Mouse (Mus musculus) CH12.LX (cell line): Measurements from ENCODE around the gene Lrig1. TPM values are rescaled to one million over a fixed set of nuclear protein-coding genes. Genes with fewer than 3 reads are reported as not detected.

ENCODE experiments used
- DNase-seq: peaks from one replicate; pipeline ENCODE4 v3.0.0-alpha.2; 2013; ENCODE audit errors: extremely low read depth
- H3K27ac ChIP-seq: 2 replicates; pipeline ENCODE4 v1.5.1; 2012; ENCODE audit warnings: low read depth, mild to moderate bottlenecking, control low read depth, moderate library complexity; ENCODE audit not compliant: insufficient read depth
- H3K27me3 ChIP-seq: replicated peaks from 2 replicates; pipeline ENCODE3; 2012; ENCODE audit warnings: inconsistent platforms
- H3K36me3 ChIP-seq, 2 experiments: replicated peaks in 1 of 2; 2 replicates each; pipeline versions ENCODE3 to v1.6.1; 2012; ENCODE audit warnings: inconsistent platforms in 1 of 2, low read length in 1 of 2, mild to moderate bottlenecking in 1 of 2, mixed read lengths in 1 of 2, moderate library complexity in 1 of 2; ENCODE audit not compliant: control insufficient read depth in 1 of 2, insufficient read depth in 1 of 2
- H3K4me1 ChIP-seq, 2 experiments: 2 replicates each; pipeline ENCODE4 v1.6.1; 2012; ENCODE audit warnings: inconsistent platforms in 1 of 2, moderate library complexity in 1 of 2; ENCODE audit not compliant: insufficient read depth in 2 of 2, control insufficient read depth in 1 of 2
- H3K4me2 ChIP-seq: 2 replicates; pipeline ENCODE4 v1.6.1; 2012; ENCODE audit warnings: low read depth, mild to moderate bottlenecking, control low read depth; ENCODE audit not compliant: poor library complexity, insufficient read depth, severe bottlenecking
- H3K4me3 ChIP-seq, 3 experiments: fragments of 150-350 bp in 1 of 3; sonication (generic) in 1 of 3; replicated peaks in 1 of 3; 2 replicates each; pipeline versions ENCODE3 to v1.5.1; 2011 to 2012; ENCODE audit warnings: low read depth in 2 of 3, low read length in 2 of 3, mild to moderate bottlenecking in 2 of 3, moderate library complexity in 2 of 3, control low read depth in 1 of 3, improper control_type of control experiment in 1 of 3, inconsistent platforms in 1 of 3, mixed read lengths in 1 of 3; ENCODE audit not compliant: poor library complexity in 1 of 3
- H3K79me2 ChIP-seq: replicated peaks from 2 replicates; pipeline ENCODE4 v1.6.1; 2012; ENCODE audit warnings: mild to moderate bottlenecking, moderate library complexity; ENCODE audit not compliant: control insufficient read depth, poor library complexity, insufficient read depth, severe bottlenecking; ENCODE audit errors: extremely low read depth
- H3K9ac ChIP-seq: 2 replicates; pipeline ENCODE4 v1.6.1; 2012; ENCODE audit warnings: low read depth, mild to moderate bottlenecking, control low read depth, moderate library complexity; ENCODE audit not compliant: insufficient read depth
- H3K9me3 ChIP-seq: replicated peaks from 2 replicates; pipeline ENCODE3; 2012; ENCODE audit warnings: low read length, inconsistent platforms, mixed read lengths
- BHLHE40 ChIP-seq: IDR thresholded peaks from 2 replicates; pipeline ENCODE4 v1.6.1; 2011; ENCODE audit warnings: mild to moderate bottlenecking, low read depth, low read length, improper control_type of control experiment
- CHD1 ChIP-seq: IDR thresholded peaks from 2 replicates; pipeline ENCODE4 v1.6.1; 2012; ENCODE audit warnings: low read depth, low read length, improper control_type of control experiment, inconsistent platforms
- CHD2 ChIP-seq: IDR thresholded peaks from 2 replicates; pipeline ENCODE4 v1.6.1; 2011; ENCODE audit warnings: low read length, improper control_type of control experiment
- CTCF ChIP-seq, 2 experiments: IDR thresholded peaks in 1 of 2; conservative IDR thresholded peaks in 1 of 2; 2 replicates each; pipeline ENCODE4 v1.5.1; 2011 to 2012; ENCODE audit warnings: low read depth in 2 of 2, low read length in 2 of 2, improper control_type of control experiment in 1 of 2, inconsistent platforms in 1 of 2, mild to moderate bottlenecking in 1 of 2, moderate library complexity in 1 of 2
- E2F4 ChIP-seq: IDR thresholded peaks from 2 replicates; pipeline ENCODE4 v1.6.1; 2011; ENCODE audit warnings: low read depth, low read length, improper control_type of control experiment; ENCODE audit not compliant: insufficient replicate concordance
- ELF1 ChIP-seq: IDR thresholded peaks from 2 replicates; pipeline ENCODE4 v1.6.1; 2014; ENCODE audit warnings: low read depth, mild to moderate bottlenecking, inconsistent platforms, low read length, improper control_type of control experiment
- ETS1 ChIP-seq: conservative IDR thresholded peaks from 2 replicates; pipeline ENCODE4 v1.6.1; 2012; ENCODE audit warnings: low read depth, mild to moderate bottlenecking, inconsistent platforms, low read length, improper control_type of control experiment, moderate library complexity
- GABPA ChIP-seq: IDR thresholded peaks from 2 replicates; pipeline ENCODE4 v1.6.1; 2012; ENCODE audit warnings: low read depth, low read length, improper control_type of control experiment, inconsistent platforms; ENCODE audit not compliant: insufficient replicate concordance
- HCFC1 ChIP-seq: IDR thresholded peaks from 2 replicates; pipeline ENCODE4 v1.6.1; 2012; ENCODE audit warnings: low read depth, mild to moderate bottlenecking, inconsistent platforms, low read length, improper control_type of control experiment
- IRF4 ChIP-seq: IDR thresholded peaks from 2 replicates; pipeline ENCODE4 v1.6.1; 2014; ENCODE audit warnings: low read depth, mild to moderate bottlenecking, inconsistent platforms, low read length, improper control_type of control experiment
- JUN ChIP-seq: IDR thresholded peaks from 2 replicates; pipeline ENCODE4 v1.6.1; 2011; ENCODE audit warnings: low read depth, mild to moderate bottlenecking, low read length, improper control_type of control experiment, moderate library complexity; ENCODE audit not compliant: insufficient read depth
- JUND ChIP-seq: conservative IDR thresholded peaks from 2 replicates; pipeline ENCODE4 v1.6.1; 2011; ENCODE audit warnings: low read depth, low read length, improper control_type of control experiment
- KAT2A ChIP-seq: IDR thresholded peaks from 2 replicates; pipeline ENCODE4 v1.6.1; 2012; ENCODE audit warnings: low read length, improper control_type of control experiment, inconsistent platforms; ENCODE audit not compliant: insufficient replicate concordance
- MAFK ChIP-seq: IDR thresholded peaks from 2 replicates; pipeline ENCODE4 v1.6.1; 2011; ENCODE audit warnings: low read length, improper control_type of control experiment; ENCODE audit not compliant: insufficient replicate concordance
- MAZ ChIP-seq: IDR thresholded peaks from 2 replicates; pipeline ENCODE4 v1.6.1; 2012; ENCODE audit warnings: low read depth, mild to moderate bottlenecking, inconsistent platforms, low read length, improper control_type of control experiment, moderate library complexity
- MXI1 ChIP-seq: IDR thresholded peaks from 2 replicates; pipeline ENCODE4 v1.6.1; 2011; ENCODE audit warnings: mild to moderate bottlenecking, low read depth, low read length, improper control_type of control experiment
- MYC ChIP-seq: IDR thresholded peaks from 2 replicates; pipeline ENCODE4 v1.6.1; 2011; ENCODE audit warnings: low read depth, mild to moderate bottlenecking, improper control_type of control experiment, low read length
- NELFE ChIP-seq: IDR thresholded peaks from 2 replicates; pipeline ENCODE4 v1.6.1; 2011; ENCODE audit warnings: low read depth, low read length, improper control_type of control experiment
- NRF1 ChIP-seq: IDR thresholded peaks from 2 replicates; pipeline ENCODE4 v1.6.1; 2014; ENCODE audit warnings: low read depth, mild to moderate bottlenecking, inconsistent platforms, low read length, improper control_type of control experiment, moderate library complexity
- POLR2A ChIP-seq: IDR thresholded peaks from 2 replicates; pipeline ENCODE4 v1.6.1; 2011; ENCODE audit warnings: low read depth, mild to moderate bottlenecking, improper control_type of control experiment, low read length
- POLR2AphosphoS2 ChIP-seq: IDR thresholded peaks from 2 replicates; pipeline ENCODE4 v1.6.1; 2011; ENCODE audit warnings: low read depth, low read length, improper control_type of control experiment
- RCOR1 ChIP-seq: conservative IDR thresholded peaks from 2 replicates; pipeline ENCODE4 v1.6.1; 2012; ENCODE audit warnings: low read depth, mild to moderate bottlenecking, inconsistent platforms, low read length, improper control_type of control experiment
- SIN3A ChIP-seq: IDR thresholded peaks from 2 replicates; pipeline ENCODE4 v1.6.1; 2012; ENCODE audit warnings: low read length, improper control_type of control experiment, inconsistent platforms
- SMC3 ChIP-seq: IDR thresholded peaks from 2 replicates; pipeline ENCODE4 v1.6.1; 2011; ENCODE audit warnings: low read depth, low read length, improper control_type of control experiment
- TBP ChIP-seq: conservative IDR thresholded peaks from 2 replicates; pipeline ENCODE4 v1.6.1; 2011; ENCODE audit warnings: low read depth, low read length, improper control_type of control experiment
- USF1 ChIP-seq: IDR thresholded peaks from 2 replicates; pipeline ENCODE4 v1.6.1; 2014; ENCODE audit warnings: low read depth, mild to moderate bottlenecking, inconsistent platforms, low read length, improper control_type of control experiment
- USF2 ChIP-seq: conservative IDR thresholded peaks from 2 replicates; pipeline ENCODE4 v1.6.1; 2011; ENCODE audit warnings: low read depth, low read length, improper control_type of control experiment
- ZKSCAN1 ChIP-seq: IDR thresholded peaks from 2 replicates; pipeline ENCODE4 v1.6.1; 2012; ENCODE audit warnings: low read depth, inconsistent platforms, low read length, improper control_type of control experiment, borderline replicate concordance
- ZMIZ1 ChIP-seq: IDR thresholded peaks from 2 replicates; pipeline ENCODE4 v1.6.1; 2012; ENCODE audit warnings: low read depth, mild to moderate bottlenecking, inconsistent platforms, low read length, improper control_type of control experiment
- ZNF384 ChIP-seq: IDR thresholded peaks from 2 replicates; pipeline ENCODE4 v1.6.1; 2012; ENCODE audit warnings: low read depth, low read length, improper control_type of control experiment, inconsistent platforms
- dilution Hi-C: fragments of 300-500 bp; cut with MboI; formaldehyde crosslinking; loops from 2 replicates; pipeline ENCODE4 v1.14.3; 2020; ENCODE audit warnings: low sequenced_read_pairs; ENCODE audit not compliant: extremely low pct_unique_long_range_greater_than_20kb, extremely low pct_ligation_motif_present
- in situ Hi-C: fragments of 300-500 bp; cut with MboI; formaldehyde crosslinking; loops from 3 replicates; pipeline ENCODE4 v1.14.3; 2019; ENCODE audit warnings: low sequenced_read_pairs, low pct_ligation_motif_present, low pct_unique_long_range_greater_than_20kb, mixed read lengths
- polyA plus RNA-seq: library from polyadenylated mRNA; unstranded; fragments of >175 nt; gene quantifications from 2 replicates; pipeline ENCODE4 v1.2.1, GENCODE M21; 2012; ENCODE audit warnings: low read depth; ENCODE audit not compliant: insufficient read length
- total RNA-seq, 2 experiments: library from RNA; depleted of rRNA; stranded (reverse); fragments of 300-350 nt in 1 of 2; fragments of >200 nt in 1 of 2; gene quantifications; 2 replicates each; pipeline ENCODE4 v1.2.3; 2012 to 2014

The Lrig1 gene
- total and polyA plus RNA-seq, 3 experiments, result 0.43 TPM; not detected in 2

DNA sequence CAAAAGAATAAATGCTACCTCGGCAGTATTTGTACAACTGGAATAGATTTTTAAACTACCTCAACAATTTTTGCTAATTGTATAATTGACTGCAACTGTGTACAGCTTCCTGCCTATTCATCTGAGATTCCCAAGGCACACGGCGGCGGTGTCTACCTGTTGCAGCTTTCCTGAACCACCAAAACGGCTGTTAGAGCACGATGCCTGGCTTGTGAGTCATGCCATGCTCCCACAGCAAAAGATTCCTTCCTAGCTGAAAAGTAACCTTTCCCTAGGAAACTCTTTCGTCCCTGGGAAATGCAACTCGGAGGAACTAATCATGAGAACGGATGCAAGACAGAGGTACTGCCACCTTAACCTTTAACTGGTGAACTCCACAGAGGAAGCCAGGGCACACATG, 6.9 kb downstream of the Lrig1 start:
- Histone ChIP-seq H3K4me3 (no peak overlapping the region), H3K27me3 (no peaks in the 10 kb centered on the region), H3K4me1 (no peaks in the 10 kb centered on the region), H3K9me3 (no peaks in the 10 kb centered on the region), H3K36me3 (no peaks in the 10 kb centered on the region), H3K79me2 (no peaks in the 10 kb centered on the region), H3K27ac (no peak overlapping the region), H3K9ac (no peak overlapping the region), H3K4me2 (no peak overlapping the region)
- in situ Hi-C loops, result no loop called here
- dilution Hi-C loops, result no loop called here
- DNase-seq, result no peak
- TF ChIP-seq SMC3, result no peak
- TF ChIP-seq USF2, result no peak
- no peak for TF ChIP-seq ELF1
- no peak for TF ChIP-seq IRF4
- TF ChIP-seq E2F4, result no peak
- TF ChIP-seq CHD1, result no peak
- TF ChIP-seq JUN, result no peak
- TF ChIP-seq BHLHE40, result no peak
- no peak for TF ChIP-seq KAT2A
- no peak for TF ChIP-seq RCOR1
- no peak for TF ChIP-seq CTCF (conservative IDR thresholded peaks at IDR 0.05 in 1 of 2, IDR thresholded peaks at IDR 0.05 in 1 of 2; ENCODE audit: low read depth in 2 of 2, low read length in 2 of 2)
- no peak for TF ChIP-seq ETS1
- TF ChIP-seq MYC, result no peak
- no peak for TF ChIP-seq JUND
- no peak for TF ChIP-seq GABPA
- TF ChIP-seq NELFE, result no peak
- no peak for TF ChIP-seq ZKSCAN1
- no peak for TF ChIP-seq MXI1
- TF ChIP-seq USF1, result no peak
- no peak for TF ChIP-seq MAZ

GRCm38 (mm10) chr6:94692003-94692402, 8.0 kb downstream of the Lrig1 start:
- TF ChIP-seq POLR2AphosphoS2, result no peak
- no peak for TF ChIP-seq ETS1
- TF ChIP-seq E2F4, result no peak
- no peak for TF ChIP-seq ZKSCAN1
- TF ChIP-seq ELF1, result no peak
- no peak for TF ChIP-seq MXI1
- no peak for TF ChIP-seq CHD2
- TF ChIP-seq POLR2A, result no peak
- TF ChIP-seq ZNF384, result no peak
- TF ChIP-seq RCOR1, result no peak
- TF ChIP-seq SMC3, result no peak
- TF ChIP-seq TBP, result no peak
- TF ChIP-seq SIN3A, result no peak
- no peak for TF ChIP-seq HCFC1
- TF ChIP-seq USF2, result no peak
- no peak for TF ChIP-seq MAFK
- no peak for TF ChIP-seq NRF1
- no peak for TF ChIP-seq ZMIZ1
- no peak for TF ChIP-seq CHD1
- DNase-seq, result no peak
- H3K4me3 ChIP-seq, result no peak overlapping the region
- H3K4me2 ChIP-seq, result no peak overlapping the region
- no peaks in the 10 kb centered on the region for H3K79me2 ChIP-seq
- no peaks in the 10 kb centered on the region for H3K27me3 ChIP-seq
- dilution Hi-C loops (no loop called here), in situ Hi-C loops (no loop called here)
- H3K9me3 ChIP-seq, result no peaks in the 10 kb centered on the region
- H3K4me1 ChIP-seq, result no peaks in the 10 kb centered on the region
- no peak overlapping the region for H3K9ac ChIP-seq
- H3K27ac ChIP-seq, result no peak overlapping the region
- no peaks in the 10 kb centered on the region for H3K36me3 ChIP-seq
